Mouse (Mus musculus): ENCODE results near the gene Ints14.
"Not testable (repeated sequence)": the region's sequence is repeated elsewhere in the genome, so short reads cannot be mapped to it uniquely, and the experiment has no call there.

Gene Ints14

GRCm38 (mm10) chr9:64953190-64953589, 7.5 kb upstream of the Ints14 start:
- DNase-seq = no peak

- DNase-seq = no peak
Measured at GRCm38 (mm10) chr9:64956337-64956736, 4.4 kb upstream of the Ints14 start.

GRCm38 (mm10) chr9:64957276-64957675, 3.4 kb upstream of the Ints14 start:
- no peak for DNase-seq

- DNase-seq = no peak
Measured at GRCm38 (mm10) chr9:64960978-64961320, 244 bp downstream of the Ints14 start.

- no peak for DNase-seq
Measured at GRCm38 (mm10) chr9:64980548-64980947, 19.8 kb downstream of the Ints14 start.

- DNase-seq = no peak
Measured at GRCm38 (mm10) chr9:64981904-64982303, 21.2 kb downstream of the Ints14 start.

- DNase-seq = no peak
Measured at GRCm38 (mm10) chr9:64985037-64985794, 24.5 kb downstream of the Ints14 start.

- no peak for DNase-seq
Measured at GRCm38 (mm10) chr9:64985807-64986206, 25.1 kb downstream of the Ints14 start.

- no peak for DNase-seq
Measured at GRCm38 (mm10) chr9:64987651-64988050, 26.9 kb downstream of the Ints14 start.

GRCm38 (mm10) chr9:64988443-64988842, 27.7 kb downstream of the Ints14 start:
- no peak for DNase-seq

GRCm38 (mm10) chr9:64990291-64990690, 29.6 kb downstream of the Ints14 start:
- no peak for DNase-seq

- not testable (repeated sequence) for DNase-seq
Measured at GRCm38 (mm10) chr9:64995464-64995863, 34.8 kb downstream of the Ints14 start.

- DNase-seq = no peak
Measured at GRCm38 (mm10) chr9:65001481-65001880, 40.8 kb downstream of the Ints14 start.

GRCm38 (mm10) chr9:65005737-65006136, 45.0 kb downstream of the Ints14 start:
- no peak for DNase-seq

- DNase-seq = no peak
Measured at GRCm38 (mm10) chr9:65010632-65011031, 49.9 kb downstream of the Ints14 start.

GRCm38 (mm10) chr9:65011304-65011703, 50.6 kb downstream of the Ints14 start:
- no peak for DNase-seq

GRCm38 (mm10) chr9:65015461-65016222, 54.9 kb downstream of the Ints14 start:
- no peak for DNase-seq

- DNase-seq = no peak
Measured at GRCm38 (mm10) chr9:65016241-65016977, 55.7 kb downstream of the Ints14 start.

- DNase-seq = no peak
Measured at GRCm38 (mm10) chr9:65016978-65017827, 56.5 kb downstream of the Ints14 start.

- no peak for DNase-seq
Measured at GRCm38 (mm10) chr9:65017896-65018295, 57.2 kb downstream of the Ints14 start.

- no peak for DNase-seq
Measured at GRCm38 (mm10) chr9:65018588-65019121, 58.0 kb downstream of the Ints14 start.

GRCm38 (mm10) chr9:65019146-65019545, 58.4 kb downstream of the Ints14 start:
- no peak for DNase-seq

Data from cerebellum, adult 9-10 months (tissue).